Mouse (Mus musculus): ENCODE data around the gene Xlr5a. TPM values are rescaled to one million over a fixed set of nuclear protein-coding genes. Genes with fewer than 3 reads are reported as not detected.
"Not testable (repeated sequence)": the region's sequence is repeated elsewhere in the genome, so short reads cannot be mapped to it uniquely, and the experiment has no call there.

The Xlr5a gene
- total RNA-seq, 2 experiments from 2014 or later = not detected

DNA sequence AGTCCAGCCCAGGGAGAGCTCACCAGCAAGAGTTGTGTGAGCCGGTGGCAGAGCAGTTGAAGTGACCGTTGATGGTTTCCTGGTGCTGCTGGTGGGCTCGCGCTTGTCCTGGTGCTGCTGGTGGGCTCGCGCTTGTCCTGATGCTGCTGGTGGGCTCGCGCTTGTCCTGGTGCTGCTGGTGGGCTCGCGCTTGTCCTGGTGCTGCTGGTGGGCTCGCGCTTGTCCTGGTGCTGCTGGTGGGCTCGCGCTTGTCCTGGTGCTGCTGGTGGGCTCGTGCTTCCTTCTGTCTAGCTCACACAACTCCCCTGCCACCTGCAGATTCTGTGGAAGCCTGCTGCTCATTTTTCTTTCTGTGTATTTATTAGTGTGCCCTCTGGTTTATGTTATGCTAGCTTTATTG is 115.9 kb downstream of the Xlr5a start, which contains the start of gene Spin2d:
Spin2d (minus strand) TSS at position 101 of the 400 bp plus-strand sequence.
- not testable (repeated sequence) for ATAC-seq (replicated peaks; ENCODE audit: low FRiP score, low TSS enrichment, poor library complexity, severe bottlenecking)

- not testable (repeated sequence) for ATAC-seq (replicated peaks; ENCODE audit: low FRiP score, low TSS enrichment, poor library complexity, severe bottlenecking)
These were observed 143.4 kb downstream of the Xlr5a start, which contains the start of gene DXBay18 for GRCm38 (mm10) chrX:73149350-73149749. Gene DXBay18 (minus strand): TSS chrX:73149450.

GRCm38 (mm10) chrX:73148496-73148895 is 144.3 kb downstream of the Xlr5a start, which contains the start of gene Xlr5b:
Gene Xlr5b (plus strand): TSS chrX:73148796.
- not testable (repeated sequence) for ATAC-seq (replicated peaks; ENCODE audit: low FRiP score, low TSS enrichment, poor library complexity, severe bottlenecking)

DNA sequence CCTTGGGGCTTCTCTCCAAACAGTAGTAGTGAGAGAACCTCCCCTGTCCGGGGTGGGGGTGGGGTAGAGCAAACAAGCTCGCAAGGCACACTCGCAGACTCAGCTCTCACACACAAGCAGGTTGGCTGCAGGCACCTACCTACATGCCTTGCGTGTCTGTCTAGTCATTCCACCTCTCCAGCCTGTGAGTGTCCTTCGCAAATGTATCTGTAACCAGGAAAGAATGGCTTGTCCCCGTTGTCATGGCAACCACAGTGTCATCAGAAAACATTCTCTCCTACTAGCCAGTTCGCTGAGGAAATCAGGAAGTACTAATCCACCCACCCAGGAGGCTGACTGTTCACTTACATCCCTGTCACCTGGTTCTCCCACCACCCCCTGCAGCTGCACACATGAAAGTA is 149.6 kb downstream of the Xlr5a start:
- 0 out of 2 replicates have a peak, but pooled peaks have one; percentile 26 for ATAC-seq (replicated peaks; ENCODE audit: low FRiP score, low TSS enrichment, poor library complexity, severe bottlenecking)

- ATAC-seq (replicated peaks; ENCODE audit: low FRiP score, low TSS enrichment, poor library complexity, severe bottlenecking) = 0 out of 2 replicates have a peak, but pooled peaks have one; percentile 22
These were observed 169.6 kb downstream of the Xlr5a start for GRCm38 (mm10) chrX:73122859-73123829.

DNA sequence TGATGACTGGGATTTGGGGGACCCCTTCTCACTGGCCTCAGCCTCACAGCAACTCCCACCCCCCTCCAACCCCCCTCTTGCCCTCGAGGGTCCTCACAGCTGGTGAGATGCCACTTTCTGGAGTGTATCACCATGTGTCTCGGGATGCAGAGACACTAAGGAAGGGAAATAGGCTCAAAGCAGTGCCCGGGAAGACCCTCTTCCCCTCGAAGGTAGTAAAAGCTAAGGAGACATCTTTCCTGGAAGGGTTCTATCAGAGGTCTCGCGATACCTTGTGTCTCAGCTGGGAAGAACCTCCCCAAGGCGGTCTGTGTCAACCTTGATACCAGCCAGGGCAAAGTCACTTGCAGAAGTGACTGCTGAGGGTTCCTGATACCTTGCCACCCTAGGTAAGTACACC is 176.0 kb downstream of the Xlr5a start, which contains the start of gene Gm14685:
Gm14685 (plus strand) TSS at position 301 of the 400 bp plus-strand sequence.
- not testable (repeated sequence) for ATAC-seq (replicated peaks; ENCODE audit: low FRiP score, low TSS enrichment, poor library complexity, severe bottlenecking)

DNA sequence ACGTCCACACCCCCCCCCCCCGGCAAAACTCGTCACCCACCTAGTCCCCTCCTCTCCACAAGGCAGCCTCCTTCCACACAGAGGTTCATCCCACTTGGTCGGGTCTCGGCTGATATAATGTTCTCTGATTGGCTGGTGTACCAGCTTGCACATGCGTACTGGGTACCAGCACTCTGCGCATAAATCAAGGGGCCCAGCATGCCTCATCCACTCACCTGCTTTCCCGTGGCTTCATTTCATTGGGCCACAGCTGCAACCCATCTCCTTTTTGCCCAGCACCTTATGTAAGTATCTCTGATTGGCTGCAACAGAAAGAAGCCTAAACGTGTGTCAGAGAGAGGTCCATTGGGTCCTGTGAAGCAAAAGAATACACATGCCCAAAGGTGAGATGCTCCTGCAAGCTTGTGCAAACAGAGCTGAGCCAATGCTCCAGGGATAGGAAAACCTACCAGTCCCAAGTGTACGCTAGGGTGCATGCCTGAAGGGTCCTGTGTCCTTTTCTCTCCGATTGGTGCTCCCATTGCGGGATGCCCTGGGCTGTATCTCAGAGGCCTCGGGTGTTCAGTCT is 195.8 kb downstream of the Xlr5a start, which contains the start of gene Xlr3a:
Xlr3a (minus strand) TSS at position 155 of the 568 bp plus-strand sequence.
- ATAC-seq (replicated peaks; ENCODE audit: low FRiP score, low TSS enrichment, poor library complexity, severe bottlenecking) = not testable (repeated sequence)

GRCm38 (mm10) chrX:73082267-73083055 is 210.3 kb downstream of the Xlr5a start, which contains the start of gene Xlr4a:
Gene Xlr4a (minus strand): TSS chrX:73082478.
- ATAC-seq (replicated peaks; ENCODE audit: low FRiP score, low TSS enrichment, poor library complexity, severe bottlenecking) = not testable (repeated sequence)

DNA sequence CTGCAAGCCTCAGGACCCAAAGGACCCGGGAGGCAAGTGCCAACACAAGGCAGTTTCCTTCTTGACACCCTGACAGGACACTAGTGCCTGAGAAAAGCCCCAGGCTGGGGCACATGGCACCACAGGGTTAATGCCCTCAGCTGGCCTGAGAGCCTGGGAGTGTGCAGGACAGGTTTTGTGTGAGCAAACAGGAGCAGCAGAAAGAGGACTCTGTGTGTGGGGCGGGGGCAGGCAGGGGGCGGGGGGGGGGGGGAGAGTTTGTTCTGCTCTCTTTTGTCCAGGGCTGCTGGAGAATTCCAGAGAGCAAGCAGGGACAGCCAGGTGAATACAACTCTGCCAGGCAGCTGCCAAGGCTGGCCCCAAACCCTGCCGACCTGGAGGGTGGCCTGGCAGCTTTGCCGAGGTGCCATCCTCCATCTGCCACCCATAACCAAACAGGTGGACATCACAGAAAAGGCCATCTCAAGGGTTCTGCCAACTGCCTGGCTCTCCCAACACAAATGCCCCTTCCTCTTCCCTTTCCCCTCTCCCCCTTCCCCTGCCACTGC is 225.9 kb downstream of the Xlr5a start:
- not testable (repeated sequence) for ATAC-seq (replicated peaks; ENCODE audit: low FRiP score, low TSS enrichment, poor library complexity, severe bottlenecking)

GRCm38 (mm10) chrX:73064415-73064793 is 228.4 kb downstream of the Xlr5a start, which contains the start of gene Pnma3:
Gene Pnma3 (plus strand): TSS chrX:73064787.
- ATAC-seq (replicated peaks; ENCODE audit: low FRiP score, low TSS enrichment, poor library complexity, severe bottlenecking) = no peak

DNA sequence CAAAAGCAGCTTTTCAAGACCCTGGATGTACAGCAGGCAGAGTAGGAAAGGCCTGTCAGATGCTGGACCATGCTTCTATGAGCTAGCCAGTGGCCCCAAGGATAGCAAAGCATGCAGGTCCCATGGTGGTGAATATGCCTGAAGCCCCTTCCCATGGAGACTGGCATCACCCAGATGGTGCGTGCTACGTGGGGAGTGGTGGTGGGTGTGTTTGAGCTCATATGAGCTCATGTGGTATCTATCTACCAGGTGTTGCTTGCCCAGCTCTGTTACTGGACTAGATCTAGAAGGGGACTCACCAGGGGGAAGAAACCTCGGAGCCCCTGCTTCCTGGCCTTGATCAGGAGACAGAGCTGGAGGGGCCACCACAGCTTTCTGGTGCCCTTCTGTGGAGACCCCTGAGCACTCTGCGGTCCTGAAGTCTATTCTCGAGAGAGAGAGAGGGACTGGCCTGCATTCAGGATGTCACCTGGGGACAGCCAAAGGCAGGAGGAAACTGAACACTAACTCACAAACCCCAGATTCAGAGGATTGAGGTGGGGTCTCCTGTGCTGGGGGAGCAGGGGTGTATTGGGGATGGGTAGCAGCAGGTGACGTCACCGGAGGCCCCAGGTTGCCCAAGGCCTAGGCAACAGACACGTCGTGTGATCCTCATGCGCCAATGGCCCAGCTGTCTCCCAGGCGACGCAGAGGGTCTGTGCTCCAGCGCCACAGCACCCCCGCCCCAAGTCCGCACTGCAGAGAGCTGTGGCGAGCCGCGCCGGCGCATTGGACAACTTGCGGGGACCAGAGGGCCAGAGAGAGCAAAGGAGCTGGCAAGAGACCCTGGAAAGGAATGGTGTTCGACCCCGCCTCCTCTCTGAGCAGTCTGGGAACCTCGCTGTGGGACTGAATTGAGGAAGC is 229.0 kb downstream of the Xlr5a start:
- ATAC-seq (replicated peaks; ENCODE audit: low FRiP score, low TSS enrichment, poor library complexity, severe bottlenecking) = no peak

- peak; percentile 63 for ATAC-seq (replicated peaks; ENCODE audit: low FRiP score, low TSS enrichment, poor library complexity, severe bottlenecking)
These were observed 230.5 kb downstream of the Xlr5a start for GRCm38 (mm10) chrX:73062323-73062722.

DNA sequence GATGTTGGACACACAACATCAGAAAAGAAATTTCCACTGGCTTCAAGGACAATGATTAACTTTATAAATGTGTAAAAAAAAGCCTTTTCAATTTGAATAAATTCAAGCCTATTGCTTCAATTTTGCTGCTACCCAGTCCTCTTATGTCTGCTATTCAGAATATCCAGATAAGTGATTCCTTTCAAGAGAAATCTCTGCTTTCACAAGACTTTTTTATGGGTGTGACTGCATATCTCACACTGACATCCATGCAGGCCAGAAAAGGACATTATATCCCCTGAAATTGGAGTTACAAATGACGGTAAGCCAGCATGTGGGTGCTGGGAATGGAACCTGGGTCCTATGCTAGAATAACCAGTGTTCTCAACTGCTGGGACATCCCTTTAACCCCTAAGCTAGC is 231.2 kb downstream of the Xlr5a start:
- ATAC-seq (replicated peaks; ENCODE audit: low FRiP score, low TSS enrichment, poor library complexity, severe bottlenecking) = peak; percentile 55; the same call in 1 of the 2 replicates

Other genes starting within 250 kb of the Xlr5a start
- gene Pnma3, start 228.2 kb downstream of the Xlr5a start, total RNA-seq (2014; fragmentation: Nextera tagmentation) = not detected in 2 replicates
- gene Pnma3, start 228.2 kb downstream of the Xlr5a start, total RNA-seq (2017) = not detected in 2 replicates
- 12.6 and 21.7 TPM in 2 replicates for gene Xlr4a, start 210.5 kb downstream of the Xlr5a start, total RNA-seq (2014; fragmentation: Nextera tagmentation)
- 30.9 and 41.9 TPM in 2 replicates for gene Xlr4a, start 210.5 kb downstream of the Xlr5a start, total RNA-seq (2017)
- gene Xlr3a, start 195.9 kb downstream of the Xlr5a start, total RNA-seq (2014; fragmentation: Nextera tagmentation) = 1.2 and 4.0 TPM in 2 replicates
- gene Xlr3a, start 195.9 kb downstream of the Xlr5a start, total RNA-seq (2017) = 15.0 TPM in 1 of 2 replicates, not detected in the other
- gene Gm14685, start 175.9 kb downstream of the Xlr5a start, total RNA-seq (2014; fragmentation: Nextera tagmentation) = not detected in 2 replicates
- not detected in 2 replicates for gene Gm14685, start 175.9 kb downstream of the Xlr5a start, total RNA-seq (2017)
- gene Xlr5b, start 144.2 kb downstream of the Xlr5a start, total RNA-seq (2014; fragmentation: Nextera tagmentation) = not detected in 2 replicates
- gene Xlr5b, start 144.2 kb downstream of the Xlr5a start, total RNA-seq (2017) = not detected in 2 replicates
- not detected in 2 replicates for gene DXBay18, start 143.5 kb downstream of the Xlr5a start, total RNA-seq (2014; fragmentation: Nextera tagmentation)
- gene DXBay18, start 143.5 kb downstream of the Xlr5a start, total RNA-seq (2017) = not detected in 2 replicates
- not detected in 2 replicates for gene Spin2d, start 116.0 kb downstream of the Xlr5a start, total RNA-seq (2014; fragmentation: Nextera tagmentation)
- gene Spin2d, start 116.0 kb downstream of the Xlr5a start, total RNA-seq (2017) = not detected in 2 replicates
- 4.8 and 10.8 TPM in 2 replicates for gene Xlr3b, start 100.8 kb downstream of the Xlr5a start, total RNA-seq (2014; fragmentation: Nextera tagmentation)
- gene Xlr3b, start 100.8 kb downstream of the Xlr5a start, total RNA-seq (2017) = 4.2 and 4.4 TPM in 2 replicates
- gene Xlr4b, start 78.6 kb downstream of the Xlr5a start, total RNA-seq (2014; fragmentation: Nextera tagmentation) = 41.2 TPM in 2 replicates
- gene Xlr4b, start 78.6 kb downstream of the Xlr5a start, total RNA-seq (2017) = 23.1 and 29.2 TPM in 2 replicates
- 2.6 and 2.8 TPM in 2 replicates for gene F8a, start 64.7 kb downstream of the Xlr5a start, total RNA-seq (2014; fragmentation: Nextera tagmentation)
- gene F8a, start 64.7 kb downstream of the Xlr5a start, total RNA-seq (2017) = 2.4 and 2.6 TPM in 2 replicates
- 5.5 and 10.5 TPM in 2 replicates for gene Xlr4c, start 49.8 kb downstream of the Xlr5a start, total RNA-seq (2014; fragmentation: Nextera tagmentation)
- 24.6 and 34.2 TPM in 2 replicates for gene Xlr4c, start 49.8 kb downstream of the Xlr5a start, total RNA-seq (2017)
- not detected in 2 replicates for gene Xlr3c, start 27.6 kb downstream of the Xlr5a start, total RNA-seq (2014; fragmentation: Nextera tagmentation)
- 0.69 TPM in 1 of 2 replicates, not detected in the other for gene Xlr3c, start 27.6 kb downstream of the Xlr5a start, total RNA-seq (2017)
- not detected in 2 replicates for gene Xlr5c, start within 50 bp of the Xlr5a start, total RNA-seq (2014; fragmentation: Nextera tagmentation)
- not detected in 2 replicates for gene Xlr5c, start within 50 bp of the Xlr5a start, total RNA-seq (2017)
- gene Gm45015, start 43.9 kb upstream of the Xlr5a start, total RNA-seq (2014; fragmentation: Nextera tagmentation) = not detected in 2 replicates
- gene Gm45015, start 43.9 kb upstream of the Xlr5a start, total RNA-seq (2017) = not detected in 2 replicates
- gene Zfp275, start 49.6 kb upstream of the Xlr5a start, total RNA-seq (2014; fragmentation: Nextera tagmentation) = 3.1 and 6.7 TPM in 2 replicates
- gene Zfp275, start 49.6 kb upstream of the Xlr5a start, total RNA-seq (2017) = 1.8 and 2.5 TPM in 2 replicates
- gene Gm18336, start 105.8 kb upstream of the Xlr5a start, total RNA-seq (2014; fragmentation: Nextera tagmentation) = not detected in 2 replicates
- gene Gm18336, start 105.8 kb upstream of the Xlr5a start, total RNA-seq (2017) = not detected in 2 replicates
- 0.04 TPM in 1 of 2 replicates, not detected in the other for gene Zfp92, start 118.1 kb upstream of the Xlr5a start, total RNA-seq (2014; fragmentation: Nextera tagmentation)
- gene Zfp92, start 118.1 kb upstream of the Xlr5a start, total RNA-seq (2017) = not detected in 2 replicates
- gene Trex2, start 142.4 kb upstream of the Xlr5a start, total RNA-seq (2014; fragmentation: Nextera tagmentation) = not detected in 2 replicates
- gene Trex2, start 142.4 kb upstream of the Xlr5a start, total RNA-seq (2017) = not detected in 2 replicates
- 37.5 and 56.0 TPM in 2 replicates for gene Haus7, start 166.1 kb upstream of the Xlr5a start, total RNA-seq (2014; fragmentation: Nextera tagmentation)
- gene Haus7, start 166.1 kb upstream of the Xlr5a start, total RNA-seq (2017) = 81.1 and 85.6 TPM in 2 replicates
- 5.3 TPM in 1 of 2 replicates, not detected in the other for gene Bgn, start 190.6 kb upstream of the Xlr5a start, total RNA-seq (2014; fragmentation: Nextera tagmentation)
- gene Bgn, start 190.6 kb upstream of the Xlr5a start, total RNA-seq (2017) = 0.50 and 2.4 TPM in 2 replicates
- gene Atp2b3, start 210.1 kb upstream of the Xlr5a start, total RNA-seq (2014; fragmentation: Nextera tagmentation) = not detected in 2 replicates
- gene Atp2b3, start 210.1 kb upstream of the Xlr5a start, total RNA-seq (2017) = not detected in 2 replicates